Mouse (Mus musculus): Measurements from ENCODE around the gene Slc39a8. TPM values are rescaled to one million over a fixed set of nuclear protein-coding genes. Genes with fewer than 3 reads are reported as not detected.

Gene Slc39a8
- total RNA-seq, 2 experiments from 2014 or later, result 2.7 to 3.2 TPM

- peak; percentile 81 to 85 for DNase-seq (ENCODE audit: extremely low spot score in 1 of 2, low spot score in 2 of 2)
- intact Hi-C loops (cut with DNase I), result loop anchor here (2.0 to 10.0 kb wide), 6 partner anchors 491 to 1866 kb away; no protein-coding TSS in a partner anchor
- 0 out of 2 replicates have a peak overlapping the region, but pooled peaks have one; percentile 24 for H3K4me3 ChIP-seq
- peak; percentile 88 for TF ChIP-seq CTCF (IDR thresholded peaks at IDR 0.05)
- peak overlapping the region; percentile 48; the same call in 1 of the 2 replicates for H3K27ac ChIP-seq
These were observed 61.6 kb downstream of the Slc39a8 start for GRCm38 (mm10) chr3:135886659-135887027.

GRCm38 (mm10) chr3:135887033-135887855 is 62.2 kb downstream of the Slc39a8 start:
- no peak for DNase-seq (ENCODE audit: extremely low spot score in 1 of 2, low spot score in 2 of 2)
- intact Hi-C loops (cut with DNase I), result loop anchor here (2.0 to 10.0 kb wide), 6 partner anchors 490 to 1865 kb away; no protein-coding TSS in a partner anchor
- Histone ChIP-seq H3K27ac (peak overlapping the region; percentile 48; the same call in 1 of the 2 replicates), H3K4me3 (0 out of 2 replicates have a peak overlapping the region, but pooled peaks have one; percentile 24)
- no peak for TF ChIP-seq CTCF (IDR thresholded peaks at IDR 0.05)

GRCm38 (mm10) chr3:135887856-135888155 is 62.7 kb downstream of the Slc39a8 start:
- no peak for DNase-seq (ENCODE audit: extremely low spot score in 1 of 2, low spot score in 2 of 2)
- Histone ChIP-seq H3K27ac (no peak overlapping the region; the same call in 1 of the 2 replicates), H3K4me3 (no peak overlapping the region)
- no peak for TF ChIP-seq CTCF (IDR thresholded peaks at IDR 0.05)
- intact Hi-C loops (cut with DNase I), result loop anchor here (2.0 to 10.0 kb wide), 6 partner anchors 489 to 1864 kb away; no protein-coding TSS in a partner anchor

GRCm38 (mm10) chr3:135889401-135889800 is 64.3 kb downstream of the Slc39a8 start:
- TF ChIP-seq CTCF (IDR thresholded peaks at IDR 0.05), result no peak
- Histone ChIP-seq H3K27ac (no peak overlapping the region), H3K4me3 (no peak overlapping the region)
- no peak for DNase-seq (ENCODE audit: extremely low spot score in 1 of 2, low spot score in 2 of 2)
- intact Hi-C loops (cut with DNase I), result loop anchor here (5.0 to 10.0 kb wide), 4 partner anchors 488 to 1863 kb away; no protein-coding TSS in a partner anchor

- no peak overlapping the region for H3K27ac ChIP-seq
- TF ChIP-seq CTCF (IDR thresholded peaks at IDR 0.05), result peak; percentile 17
- intact Hi-C loops (cut with DNase I), result no loop called here
- DNase-seq (ENCODE audit: extremely low spot score in 1 of 2, low spot score in 2 of 2), result no peak
- no peak overlapping the region for H3K4me3 ChIP-seq
These were observed 78.3 kb downstream of the Slc39a8 start for GRCm38 (mm10) chr3:135903366-135903765.

- intact Hi-C loops (cut with DNase I), result no loop called here
- H3K4me3 ChIP-seq, result no peak overlapping the region
- TF ChIP-seq CTCF (IDR thresholded peaks at IDR 0.05), result no peak
- DNase-seq (ENCODE audit: extremely low spot score in 1 of 2, low spot score in 2 of 2), result no peak
- H3K27ac ChIP-seq, result no peak overlapping the region
These were observed 79.8 kb downstream of the Slc39a8 start for GRCm38 (mm10) chr3:135904881-135905280.

- TF ChIP-seq CTCF (IDR thresholded peaks at IDR 0.05), result no peak
- Histone ChIP-seq H3K27ac (no peak overlapping the region), H3K4me3 (no peak overlapping the region)
- no peak for DNase-seq (ENCODE audit: extremely low spot score in 1 of 2, low spot score in 2 of 2)
- intact Hi-C loops (cut with DNase I), result no loop called here
These were observed 80.7 kb downstream of the Slc39a8 start for GRCm38 (mm10) chr3:135905729-135906128.

- Histone ChIP-seq H3K27ac (no peak overlapping the region), H3K4me3 (no peak overlapping the region)
- DNase-seq (ENCODE audit: extremely low spot score in 1 of 2, low spot score in 2 of 2), result no peak
- no peak for TF ChIP-seq CTCF (IDR thresholded peaks at IDR 0.05)
- intact Hi-C loops (cut with DNase I), result no loop called here
These were observed 81.9 kb downstream of the Slc39a8 start for GRCm38 (mm10) chr3:135907028-135907427.

- H3K27ac ChIP-seq, result no peak overlapping the region
- H3K4me3 ChIP-seq, result no peak overlapping the region
- no peak for DNase-seq (ENCODE audit: extremely low spot score in 1 of 2, low spot score in 2 of 2)
- intact Hi-C loops (cut with DNase I), result no loop called here
- no peak; the same call in none of the 2 replicates for TF ChIP-seq CTCF (IDR thresholded peaks at IDR 0.05)
These were observed 90.9 kb downstream of the Slc39a8 start for GRCm38 (mm10) chr3:135915941-135916340.

GRCm38 (mm10) chr3:135918566-135919180 is 93.6 kb downstream of the Slc39a8 start:
- no peak for TF ChIP-seq CTCF (IDR thresholded peaks at IDR 0.05)
- intact Hi-C loops (cut with DNase I), result no loop called here
- Histone ChIP-seq H3K4me3 (no peak overlapping the region), H3K27ac (no peak overlapping the region)
- no peak for DNase-seq (ENCODE audit: extremely low spot score in 1 of 2, low spot score in 2 of 2)

- Histone ChIP-seq H3K4me3 (no peak overlapping the region), H3K27ac (no peak overlapping the region)
- intact Hi-C loops (cut with DNase I), result no loop called here
- no peak for DNase-seq (ENCODE audit: extremely low spot score in 1 of 2, low spot score in 2 of 2)
- no peak for TF ChIP-seq CTCF (IDR thresholded peaks at IDR 0.05)
These were observed 94.2 kb downstream of the Slc39a8 start for GRCm38 (mm10) chr3:135919305-135919704.

GRCm38 (mm10) chr3:135926729-135927128 is 101.7 kb downstream of the Slc39a8 start:
- no peak for DNase-seq (ENCODE audit: extremely low spot score in 1 of 2, low spot score in 2 of 2)
- no peak overlapping the region for H3K27ac ChIP-seq
- TF ChIP-seq CTCF (IDR thresholded peaks at IDR 0.05), result no peak; the same call in 1 of the 2 replicates
- intact Hi-C loops (cut with DNase I), result no loop called here
- no peak overlapping the region for H3K4me3 ChIP-seq

Data from left cerebral cortex, adult 2 months (tissue).